Comparison of ENCODE assay signal across 8 mouse cellular contexts in the genomic region with DNA sequence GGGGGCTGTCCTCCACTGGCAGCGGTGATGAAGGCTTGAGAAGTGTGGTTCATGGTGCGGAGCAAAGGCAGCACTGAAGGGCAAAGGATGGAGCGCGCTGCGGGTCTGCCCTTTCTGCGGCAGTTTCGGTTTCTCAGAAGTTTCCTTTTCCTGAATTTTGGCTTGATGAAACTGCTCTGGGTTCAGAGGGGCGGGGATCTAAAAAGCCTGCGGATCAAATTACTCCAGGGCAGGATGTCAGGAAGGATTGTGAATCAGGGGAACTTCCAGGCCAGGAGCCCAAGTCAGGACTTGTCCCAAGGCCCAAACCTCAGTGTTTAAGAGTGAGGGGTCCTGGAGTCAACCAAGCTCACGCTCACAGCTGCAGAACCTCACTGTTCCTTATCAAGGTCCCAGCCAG. TPM values are rescaled to one million over a fixed set of nuclear protein-coding genes. Genes with fewer than 3 reads are reported as not detected.
DNase-seq lines count a peak whose midpoint lies in the region; ATAC-seq and TF ChIP-seq lines count a peak whose summit lies in the region.

Gene Ifitm3 (minus strand): TSS at position 178 of the 400 bp plus-strand sequence.

- no peaks in the 10 kb centered on the region for H3K9me3 ChIP-seq in embryonic facial prominence, embryonic 13.5 days
- H3K9me3 ChIP-seq in heart, embryonic 10.5 days, result no peaks in the 10 kb centered on the region
- H3K9me3 ChIP-seq in kidney, embryonic 14.5 days (ENCODE audit: control insufficient read depth, low read length), result no peaks in the 10 kb centered on the region

- H3K4me1 ChIP-seq in spleen, adult 2 months (ENCODE audit: control insufficient read depth, insufficient read depth, insufficient read length), result no peaks in the 10 kb centered on the region; the same call in 1 of the 2 replicates
- peaks cover 31% of the 10 kb centered on the region for H3K4me1 ChIP-seq in embryonic facial prominence, embryonic 13.5 days
- H3K4me1 ChIP-seq in heart, embryonic 10.5 days, result peaks cover 22% of the 10 kb centered on the region
- H3K4me1 ChIP-seq in kidney, embryonic 14.5 days (ENCODE audit: control insufficient read depth, insufficient read depth, low read length), result peaks cover 23% of the 10 kb centered on the region

- 0 out of 2 replicates have a peak, but pooled peaks cover 1% of the 10 kb centered on the region for H3K27me3 ChIP-seq in spleen, adult 2 months (ENCODE audit: control insufficient read depth, insufficient read depth, low read length)
- H3K27me3 ChIP-seq in embryonic facial prominence, embryonic 13.5 days, result no peaks in the 10 kb centered on the region
- peaks cover 22% of the 10 kb centered on the region for H3K27me3 ChIP-seq in heart, embryonic 10.5 days (ENCODE audit: insufficient read depth, poor library complexity, severe bottlenecking)
- H3K27me3 ChIP-seq in kidney, embryonic 14.5 days (ENCODE audit: control insufficient read depth, insufficient read depth, low read length), result no peaks in the 10 kb centered on the region

- H3K4me2 ChIP-seq in embryonic facial prominence, embryonic 13.5 days, result peak within 1 kb of the TSS; percentile 64
- H3K4me2 ChIP-seq in kidney, embryonic 14.5 days (replicated peaks; ENCODE audit: low read depth, low read length), result peak within 1 kb of the TSS; percentile 48

- no peak for DNase-seq in spleen, adult 2 months (ENCODE audit: low read depth in 1 of 2, low spot score in 2 of 2)
- no peak for DNase-seq in spleen, postnatal 4 days (ENCODE audit: low spot score in 2 of 2)
- DNase-seq in heart, embryonic 10.5 days (ENCODE audit: low spot score), result no peak
- peak; percentile 57 for DNase-seq in lung, postnatal 14 days
- DNase-seq in ovary, postnatal 36 days (ENCODE audit: low spot score), result peak; percentile 54
- no peak for DNase-seq in left cerebral cortex, postnatal 25 days (ENCODE audit: low spot score in 2 of 2)

- peak within 1 kb of the TSS; percentile 44 for H3K27ac ChIP-seq in spleen, adult 2 months (ENCODE audit: insufficient read depth, low read length)
- H3K27ac ChIP-seq in embryonic facial prominence, embryonic 13.5 days, result peak within 1 kb of the TSS; percentile 78
- peak within 1 kb of the TSS; percentile 75 for H3K27ac ChIP-seq in heart, embryonic 10.5 days
- H3K27ac ChIP-seq in kidney, embryonic 14.5 days (ENCODE audit: low read depth, low read length), result peak within 1 kb of the TSS; percentile 74; the same call in 1 of the 2 replicates

- peak within 1 kb of the TSS; percentile 66 for H3K9ac ChIP-seq in embryonic facial prominence, embryonic 13.5 days
- peak within 1 kb of the TSS; percentile 54; the same call in 1 of the 2 replicates for H3K9ac ChIP-seq in kidney, embryonic 14.5 days (ENCODE audit: low read depth, low read length)

- 9% methylated on average over 10 of the region's 10 CpGs for WGBS in spleen, adult 2 months
- 6% methylated on average over 10 of the region's 10 CpGs for WGBS in embryonic facial prominence, embryonic 13.5 days
- 17% methylated on average over 10 of the region's 10 CpGs for WGBS in heart, embryonic 10.5 days
- 9% methylated on average over 10 of the region's 10 CpGs for WGBS in kidney, embryonic 14.5 days

- no peak for TF ChIP-seq CTCF in spleen, adult 2 months (IDR thresholded peaks at IDR 0.05; ENCODE audit: extremely low read depth, insufficient read depth, insufficient read length, insufficient replicate concordance)

- no peaks in the 10 kb centered on the region for H3K36me3 ChIP-seq in spleen, adult 2 months (ENCODE audit: control insufficient read depth, insufficient read depth, low read length)
- no peaks in the 10 kb centered on the region for H3K36me3 ChIP-seq in embryonic facial prominence, embryonic 13.5 days
- H3K36me3 ChIP-seq in heart, embryonic 10.5 days, result no peaks in the 10 kb centered on the region
- H3K36me3 ChIP-seq in kidney, embryonic 14.5 days (ENCODE audit: control insufficient read depth, insufficient read depth, low read length), result no peaks in the 10 kb centered on the region

- no peak for ATAC-seq in embryonic facial prominence, embryonic 13.5 days (ENCODE audit: insufficient number of reproducible peaks, insufficient read depth, low FRiP score, low TSS enrichment, low read depth)
- peak; percentile 34; the same call in 1 of the 2 replicates for ATAC-seq in kidney, embryonic 14.5 days (ENCODE audit: low FRiP score, low TSS enrichment)

- TF ChIP-seq POLR2A in spleen, adult 2 months (IDR thresholded peaks at IDR 0.05; ENCODE audit: low read depth, low read length), result no peak; the same call in 1 of the 2 replicates

- intact Hi-C loops in left cerebral cortex, postnatal 25 days (cut with DNase I), result no loop called here

- peak within 1 kb of the TSS; percentile 48 for H3K4me3 ChIP-seq in spleen, adult 2 months (ENCODE audit: extremely low read depth, insufficient read depth, insufficient read length)
- H3K4me3 ChIP-seq in embryonic facial prominence, embryonic 13.5 days, result peak within 1 kb of the TSS; percentile 42
- H3K4me3 ChIP-seq in heart, embryonic 10.5 days, result peak within 1 kb of the TSS; percentile 50
- peak within 1 kb of the TSS; percentile 44 for H3K4me3 ChIP-seq in kidney, embryonic 14.5 days (ENCODE audit: low read length)

RNA-seq across cellular contexts. Expression of gene Ifitm3, which starts in this region (rescaled TPM):
- 177 and 277 TPM in 2 replicates for polyA plus RNA-seq in spleen, adult 2 months (2012; rRNA removed)
- 98.1 and 109 TPM in 2 replicates for polyA plus RNA-seq in embryonic facial prominence, embryonic 13.5 days (2015; fragmentation: Nextera tagmentation; extraction: Ambion mirVana)
- 24.5 and 32.7 TPM in 2 replicates for polyA plus RNA-seq in heart, embryonic 10.5 days (2016; fragmentation: Nextera tagmentation; extraction: Ambion mirVana)
- polyA plus RNA-seq in kidney, embryonic 14.5 days (2014; fragmentation: Nextera tagmentation; extraction: Ambion mirVana), result 154 and 166 TPM in 2 replicates
- total RNA-seq in left cerebral cortex, postnatal 25 days (2021), result 10 to 100 TPM in 1 of 2 experiments, 1 to 10 TPM in 1; 9.9 to 13.5 TPM

Comparison
In these comparisons a context has a peak if more than half of its experiments do, and no peak if none do; other contexts are left out.
1. DNase-seq: peak in lung, postnatal 14 days (single experiment) and ovary, postnatal 36 days (single experiment); none in spleen, adult 2 months (0 of 2), spleen, postnatal 4 days (0 of 2), heart, embryonic 10.5 days (single experiment) and left cerebral cortex, postnatal 25 days (0 of 2).
2. Peak in every context shown above with its lines, with median percentiles within 50 percentile points of each other: H3K27ac ChIP-seq and H3K4me3 ChIP-seq.